Mouse (Mus musculus): ENCODE data around the gene Olfr920.
A peak's percentile ranks its signal among the peaks of the same experiment; 100 is the strongest.

- TF ChIP-seq CTCF (IDR thresholded peaks at IDR 0.05 in 2 of 3, conservative IDR thresholded peaks at IDR 0.05 in 1 of 3; ENCODE audit: control insufficient read depth in 1 of 3, insufficient read depth in 1 of 3, low read depth in 2 of 3, low read length in 3 of 3, poor library complexity in 1 of 3, severe bottlenecking in 1 of 3) (peak in 1 of 3 experiments; percentile 5; a peak in 1 of 6 replicates), EP300 (IDR thresholded peaks at IDR 0.05; ENCODE audit: low read depth in 1 of 2, low read length in 2 of 2) (no peak), GABPA (IDR thresholded peaks at IDR 0.05; ENCODE audit: low read depth, low read length) (no peak), MAZ (IDR thresholded peaks at IDR 0.05; ENCODE audit: low read depth, low read length) (no peak), TAL1 (IDR thresholded peaks at IDR 0.05; ENCODE audit: low read length) (no peak)
Measured at GRCm38 (mm10) chr9:38805696-38806095, 53.6 kb downstream of the Olfr920 start.
